Comparison of ENCODE assay signal across 8 mouse cellular contexts in genomic region chr9:108516380-108517251, GRCm38 (mm10). TPM values are rescaled to one million over a fixed set of nuclear protein-coding genes. Genes with fewer than 3 reads are reported as not detected.
A peak's percentile ranks its signal among the peaks of the same experiment; 100 is the strongest.
DNase-seq lines count a peak whose midpoint lies in the region; ATAC-seq and TF ChIP-seq lines count a peak whose summit lies in the region.

TSS of gene Qrich1 (plus strand) at chr9:108516806.

- TF ChIP-seq CTCF in lung, postnatal 0 days (IDR thresholded peaks at IDR 0.05): peak; percentile 49

- H3K4me1 ChIP-seq in hindbrain, embryonic 10.5 days (replicated peaks): peaks cover 27% of the 10 kb centered on the region
- H3K4me1 ChIP-seq in lung, postnatal 0 days (ENCODE audit: insufficient read depth, low read depth, low read length): 0 out of 2 replicates have a peak, but pooled peaks cover 5% of the 10 kb centered on the region

- H3K36me3 ChIP-seq in hindbrain, embryonic 10.5 days: peaks cover 62% of the 10 kb centered on the region
- H3K36me3 ChIP-seq in lung, postnatal 0 days (ENCODE audit: insufficient read depth, low read length): peaks cover 15% of the 10 kb centered on the region; the same call in 1 of the 2 replicates

- peak; percentile 98 for ATAC-seq in frontal cortex, adult (ENCODE audit: low TSS enrichment)
- peak; percentile 95 for ATAC-seq in lung, postnatal 0 days

- 1% methylated on average over 55 of the region's 55 CpGs for WGBS in hindbrain, embryonic 10.5 days
- WGBS in lung, postnatal 0 days: under 1% methylated on average over 55 of the region's 55 CpGs

- H3K27ac ChIP-seq in hindbrain, embryonic 10.5 days: peak within 1 kb of the TSS; percentile 99
- peak within 1 kb of the TSS; percentile 99 for H3K27ac ChIP-seq in lung, postnatal 0 days (ENCODE audit: low read length)

- H3K4me2 ChIP-seq in lung, postnatal 0 days (replicated peaks; ENCODE audit: low read depth, low read length): peak within 1 kb of the TSS; percentile 82

- H3K4me3 ChIP-seq in hindbrain, embryonic 10.5 days: peak within 1 kb of the TSS; percentile 96
- H3K4me3 ChIP-seq in lung, postnatal 0 days (ENCODE audit: low read depth, low read length): peak within 1 kb of the TSS; percentile 92

- no peaks in the 10 kb centered on the region for H3K27me3 ChIP-seq in hindbrain, embryonic 10.5 days (ENCODE audit: insufficient read depth, poor library complexity, severe bottlenecking)
- H3K27me3 ChIP-seq in lung, postnatal 0 days (replicated peaks; ENCODE audit: insufficient read depth, low read length): no peaks in the 10 kb centered on the region

- H3K9me3 ChIP-seq in hindbrain, embryonic 10.5 days: no peaks in the 10 kb centered on the region
- H3K9me3 ChIP-seq in lung, postnatal 0 days (ENCODE audit: low read length): no peaks in the 10 kb centered on the region

- DNase-seq in MN1 (ENCODE audit: low spot score): peak; percentile 98
- DNase-seq in cerebellum, adult 9-10 months: peak; percentile 96
- peak; percentile 96 for DNase-seq in hindbrain, embryonic 10.5 days (ENCODE audit: low spot score)
- DNase-seq in layer of hippocampus, adult 9-11 months: peak; percentile 96
- DNase-seq in lung, postnatal 0 days (ENCODE audit: low spot score): peak; percentile 98
- DNase-seq in ovary, postnatal 14 days (ENCODE audit: low spot score): peak; percentile 83
- DNase-seq in thymus, postnatal 14 days: peak; percentile 97

- H3K9ac ChIP-seq in lung, postnatal 0 days (replicated peaks; ENCODE audit: low read depth): peak within 1 kb of the TSS; percentile 93

- TF ChIP-seq EP300 in lung, postnatal 0 days (IDR thresholded peaks at IDR 0.05): peak; percentile 95

RNA-seq across cellular contexts. Expression of gene Qrich1, which starts in this region (rescaled TPM):
- 153 and 168 TPM in 2 replicates for polyA plus RNA-seq in hindbrain, embryonic 10.5 days (2016; fragmentation: Nextera tagmentation; extraction: Ambion mirVana)
- 58.1 and 58.3 TPM in 2 replicates for polyA plus RNA-seq in lung, postnatal 0 days (2015; fragmentation: Nextera tagmentation; extraction: Ambion mirVana)

Comparison
In these comparisons a context has a peak if more than half of its experiments do, and no peak if none do; other contexts are left out.
1. Peak in every context shown above with its lines: DNase-seq, ATAC-seq, H3K4me3 ChIP-seq and H3K27ac ChIP-seq.